Mouse (Mus musculus) cortical plate, adult 2 months (tissue): ENCODE results near the gene Gstm6. TPM values are rescaled to one million over a fixed set of nuclear protein-coding genes. Genes with fewer than 3 reads are reported as not detected.

Source experiments
- H3K27ac ChIP-seq: fragments of 200-500 bp; 2 replicates; pipeline ENCODE4 v1.5.1; 2012; ENCODE audit warnings: low read length, control low read depth, inconsistent platforms; ENCODE audit not compliant: insufficient read depth
- H3K4me1 ChIP-seq: fragments of 200-500 bp; 2 replicates; pipeline ENCODE4 v1.6.1; 2011; ENCODE audit warnings: low read length; ENCODE audit not compliant: control insufficient read depth, insufficient read depth
- H3K4me3 ChIP-seq: fragments of 200-500 bp; 2 replicates; pipeline ENCODE4 v1.5.1; 2011; ENCODE audit warnings: mild to moderate bottlenecking, low read length, control low read depth; ENCODE audit not compliant: insufficient read depth
- CTCF ChIP-seq: fragments of 200-500 bp; IDR thresholded peaks from 2 replicates; pipeline ENCODE4 v1.5.1; 2011; ENCODE audit warnings: mild to moderate bottlenecking, control low read depth, low read length; ENCODE audit not compliant: insufficient read depth; ENCODE audit errors: extremely low read depth
- POLR2A ChIP-seq: fragments of 200-500 bp; IDR thresholded peaks from 2 replicates; pipeline ENCODE4 v1.6.1; 2011; ENCODE audit warnings: mild to moderate bottlenecking, low read length, control low read depth; ENCODE audit not compliant: insufficient read depth; ENCODE audit errors: extremely low read depth
- polyA plus RNA-seq: library from polyadenylated mRNA; depleted of rRNA; stranded (reverse); fragments of >200 nt; gene quantifications from 2 replicates; pipeline ENCODE4 v1.2.3, GENCODE M21; 2012

Gstm6 gene
- polyA plus RNA-seq, 1 experiment = 5.4 TPM

- H3K4me3 ChIP-seq = no peak overlapping the region
- peaks cover 2% of the 10 kb centered on the region; the same call in 1 of the 2 replicates for H3K4me1 ChIP-seq
- H3K27ac ChIP-seq = no peak overlapping the region
- TF ChIP-seq CTCF (no peak), POLR2A (no peak)
Observed at GRCm38 (mm10) chr3:107929243-107929642, 14.3 kb downstream of the Gstm6 start.

- H3K4me3 ChIP-seq = no peak overlapping the region
- TF ChIP-seq POLR2A (no peak), CTCF (no peak)
- peaks cover 2% of the 10 kb centered on the region; the same call in 1 of the 2 replicates for H3K4me1 ChIP-seq
- H3K27ac ChIP-seq = no peak overlapping the region
Observed at GRCm38 (mm10) chr3:107928691-107929090, 14.9 kb downstream of the Gstm6 start.

GRCm38 (mm10) chr3:107927841-107928240, 15.7 kb downstream of the Gstm6 start:
- peaks cover 2% of the 10 kb centered on the region; the same call in 1 of the 2 replicates for H3K4me1 ChIP-seq
- no peak overlapping the region for H3K27ac ChIP-seq
- no peak overlapping the region for H3K4me3 ChIP-seq
- TF ChIP-seq CTCF (no peak), POLR2A (no peak)

- no peaks in the 10 kb centered on the region for H3K4me1 ChIP-seq
- no peak overlapping the region for H3K4me3 ChIP-seq
- H3K27ac ChIP-seq = no peak overlapping the region
- TF ChIP-seq CTCF (no peak), POLR2A (no peak)
Observed at GRCm38 (mm10) chr3:107925335-107925734, 18.2 kb downstream of the Gstm6 start.

- no peak overlapping the region for H3K27ac ChIP-seq
Observed at GRCm38 (mm10) chr3:107920348-107920747, 23.2 kb downstream of the Gstm6 start.

GRCm38 (mm10) chr3:107917783-107918408, 25.7 kb downstream of the Gstm6 start:
- Histone ChIP-seq H3K4me3 (no peak overlapping the region), H3K27ac (no peak overlapping the region), H3K4me1 (no peaks in the 10 kb centered on the region)
- no peak for TF ChIP-seq POLR2A
- TF ChIP-seq CTCF = peak; percentile 58

More at GRCm38 (mm10) chr3:107920348-107920747, 23.2 kb downstream of the Gstm6 start:
- Histone ChIP-seq H3K4me1 (no peaks in the 10 kb centered on the region), H3K4me3 (no peak overlapping the region)
- TF ChIP-seq POLR2A (no peak), CTCF (no peak)

GRCm38 (mm10) chr3:107917097-107917496, 26.5 kb downstream of the Gstm6 start:
- no peaks in the 10 kb centered on the region for H3K4me1 ChIP-seq
- H3K4me3 ChIP-seq = no peak overlapping the region
- TF ChIP-seq CTCF (no peak), POLR2A (no peak)
- no peak overlapping the region for H3K27ac ChIP-seq

- H3K4me3 ChIP-seq = no peak overlapping the region
- H3K4me1 ChIP-seq = no peaks in the 10 kb centered on the region
- TF ChIP-seq CTCF = no peak
- TF ChIP-seq POLR2A = no peak
- H3K27ac ChIP-seq = no peak overlapping the region
Observed at GRCm38 (mm10) chr3:107916674-107917073, 26.9 kb downstream of the Gstm6 start.

- H3K4me1 ChIP-seq = no peaks in the 10 kb centered on the region
- TF ChIP-seq CTCF = no peak
- no peak for TF ChIP-seq POLR2A
- no peak overlapping the region for H3K4me3 ChIP-seq
- no peak overlapping the region for H3K27ac ChIP-seq
Observed at GRCm38 (mm10) chr3:107905942-107906341, 37.6 kb downstream of the Gstm6 start.

GRCm38 (mm10) chr3:107900955-107901673, 42.4 kb downstream of the Gstm6 start:
- peaks cover 2% of the 10 kb centered on the region for H3K4me1 ChIP-seq
- no peak overlapping the region for H3K4me3 ChIP-seq
- H3K27ac ChIP-seq = no peak overlapping the region
- no peak for TF ChIP-seq CTCF
- no peak for TF ChIP-seq POLR2A

GRCm38 (mm10) chr3:107898691-107899090, 44.9 kb downstream of the Gstm6 start:
- Histone ChIP-seq H3K4me3 (no peak overlapping the region), H3K4me1 (peaks cover 2% of the 10 kb centered on the region), H3K27ac (no peak overlapping the region)
- TF ChIP-seq CTCF (no peak), POLR2A (no peak)
